Mouse (Mus musculus) right cerebral cortex, postnatal 4 days (tissue): ENCODE data around the gene Kdelr3.

Experiments
- DNase-seq: peaks from one replicate; pipeline ENCODE4 v3.0.0-alpha.2; 2022

Gene Kdelr3

DNA sequence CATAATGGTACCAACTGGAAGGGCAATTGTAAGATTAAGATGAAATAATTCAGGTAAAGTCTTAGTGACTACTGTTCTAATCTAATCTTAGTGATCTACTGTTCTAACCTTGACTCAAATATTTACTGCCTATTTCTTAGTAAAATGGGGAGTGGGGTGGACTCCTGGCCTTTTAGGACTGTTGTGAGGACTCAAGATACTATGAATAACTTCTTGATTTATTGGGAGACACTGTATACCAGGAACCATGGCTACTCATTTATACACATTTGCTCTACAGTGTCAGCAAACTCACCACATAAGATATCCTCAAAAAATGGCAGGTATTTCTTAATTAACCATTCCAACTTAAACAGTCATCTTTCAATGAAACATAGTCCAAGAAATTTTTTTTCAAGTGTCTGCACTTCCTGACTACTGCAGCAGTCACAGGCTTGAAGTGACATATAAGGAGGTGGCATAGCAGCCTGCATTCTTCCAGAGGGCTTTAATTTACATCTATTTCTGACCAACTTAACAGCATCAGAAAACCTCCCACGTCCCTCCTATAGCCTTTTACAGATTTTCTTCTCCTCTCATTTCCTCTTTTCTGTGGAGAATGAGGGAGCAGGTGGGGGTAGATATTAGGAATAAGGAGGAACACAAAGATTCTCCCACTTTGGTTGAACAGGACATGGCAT lies 59.5 kb downstream of the Kdelr3 start:
- no peak for DNase-seq

DNA sequence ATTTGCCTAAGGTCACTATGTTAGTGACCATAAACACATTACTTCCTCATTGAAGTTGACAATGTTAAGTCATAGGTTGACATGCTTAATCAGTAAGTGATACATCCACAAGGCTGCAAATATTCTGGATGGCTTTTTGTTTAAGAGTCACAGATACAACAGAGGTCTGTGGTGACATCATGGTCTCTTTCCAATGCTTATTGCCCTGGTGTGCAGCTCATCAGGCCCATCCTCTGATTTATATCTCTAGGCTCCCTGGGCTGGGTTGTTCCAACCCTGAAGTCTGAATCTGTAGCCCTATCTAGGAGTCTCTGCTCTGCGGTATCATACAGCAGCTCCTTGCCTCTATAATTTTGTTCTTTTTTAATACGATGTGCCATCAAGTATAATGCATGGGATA lies 60.7 kb downstream of the Kdelr3 start:
- DNase-seq, result no peak
